9 mouse cellular contexts compared by ENCODE assay signal in genomic region chr10:69803135-69803756, GRCm38 (mm10).
DNase-seq lines count a peak whose midpoint lies in the region; ATAC-seq and TF ChIP-seq lines count a peak whose summit lies in the region.
"Had no signal": no experiment of that assay in that cellular context is flagged by ENCODE, and none has a peak within 500 bp of the region (broad histone marks: within the 10 kb centered on the region; RNA-seq: fewer than 3 reads in every experiment).

No protein-coding gene starts in this region.

- H3K27me3 ChIP-seq in forebrain, embryonic 15.5 days: no peaks in the 10 kb centered on the region
- no peaks in the 10 kb centered on the region for H3K27me3 ChIP-seq in neural tube, embryonic 13.5 days
- H3K27me3 ChIP-seq: liver, embryonic 13.5 days; Patski had no signal

- H3K4me2 ChIP-seq in forebrain, embryonic 15.5 days (replicated peaks): no peak overlapping the region
- peak overlapping the region; percentile 11; the same call in 1 of the 2 replicates for H3K4me2 ChIP-seq in neural tube, embryonic 13.5 days
- H3K4me2 ChIP-seq: liver, embryonic 13.5 days had no signal

- DNase-seq in brain, adult 2 months (ENCODE audit: low read depth, low spot score): peak; percentile 95
- peak; percentile 61 to 70 for DNase-seq in left cerebral cortex, adult 2 months (ENCODE audit: extremely low spot score in 1 of 2, low spot score in 2 of 2)
- DNase-seq in ovary, postnatal 10 days (ENCODE audit: low spot score): no peak
- DNase-seq in liver: no peak
- DNase-seq in kidney, postnatal 14 days: no peak
- DNase-seq: liver, embryonic 13.5 days had no signal

- peaks cover 22% of the 10 kb centered on the region for H3K4me1 ChIP-seq in forebrain, embryonic 15.5 days
- H3K4me1 ChIP-seq in neural tube, embryonic 13.5 days (replicated peaks): peaks cover 44% of the 10 kb centered on the region
- H3K4me1 ChIP-seq: liver, embryonic 13.5 days had no signal

- no peaks in the 10 kb centered on the region for H3K9me3 ChIP-seq in forebrain, embryonic 15.5 days
- H3K9me3 ChIP-seq in neural tube, embryonic 13.5 days: no peaks in the 10 kb centered on the region
- H3K9me3 ChIP-seq: liver, embryonic 13.5 days had no signal

- TF ChIP-seq CTCF in left cerebral cortex, adult 2 months (IDR thresholded peaks at IDR 0.05): no peak

- WGBS in forebrain, embryonic 15.5 days: 62% methylated on average over 14 of the region's 14 CpGs
- WGBS in neural tube, embryonic 13.5 days: 59% methylated on average over 14 of the region's 14 CpGs

- H3K36me3 ChIP-seq in forebrain, embryonic 15.5 days: no peaks in the 10 kb centered on the region
- peaks cover under 1% of the 10 kb centered on the region; the same call in 1 of the 2 replicates for H3K36me3 ChIP-seq in neural tube, embryonic 13.5 days
- H3K36me3 ChIP-seq: liver, embryonic 13.5 days had no signal

- peak; percentile 85 for ATAC-seq in forebrain, embryonic 15.5 days (replicated peaks)
- peak; percentile 77; the same call in 1 of the 2 replicates for ATAC-seq in neural tube, embryonic 13.5 days (ENCODE audit: low read depth)
- ATAC-seq: Patski had no signal

- H3K4me3 ChIP-seq in forebrain, embryonic 15.5 days: no peak overlapping the region
- no peak overlapping the region for H3K4me3 ChIP-seq in left cerebral cortex, adult 2 months
- H3K4me3 ChIP-seq in neural tube, embryonic 13.5 days: no peak overlapping the region
- H3K4me3 ChIP-seq: liver, embryonic 13.5 days had no signal

- intact Hi-C loops in left cerebral cortex, adult 2 months (cut with DNase I): no loop called here

- no peak overlapping the region for H3K9ac ChIP-seq in forebrain, embryonic 15.5 days (replicated peaks)
- peak overlapping the region; percentile 32 for H3K9ac ChIP-seq in neural tube, embryonic 13.5 days
- H3K9ac ChIP-seq: liver, embryonic 13.5 days had no signal

- peak overlapping the region; percentile 75 for H3K27ac ChIP-seq in forebrain, embryonic 15.5 days (replicated peaks)
- H3K27ac ChIP-seq in left cerebral cortex, adult 2 months: peak overlapping the region; percentile 86
- H3K27ac ChIP-seq in neural tube, embryonic 13.5 days (replicated peaks): peak overlapping the region; percentile 71
- H3K27ac ChIP-seq: liver, embryonic 13.5 days had no signal

Comparison
In these comparisons a context has a peak if more than half of its experiments do, and no peak if none do; other contexts are left out.
1. DNase-seq: peak in brain, adult 2 months (single experiment) and left cerebral cortex, adult 2 months (2 of 2); none in ovary, postnatal 10 days (single experiment), liver (single experiment) and kidney, postnatal 14 days (single experiment).
2. Peak in every context shown above with its lines, with median percentiles within 50 percentile points of each other: H3K27ac ChIP-seq.